Mouse (Mus musculus) cerebellum, adult 11-12 months (tissue): Measurements from ENCODE around the gene Zfp94.

Experiments used
- DNase-seq: peaks from one replicate; pipeline ENCODE4 v3.0.0; 2022

Zfp94 gene

GRCm38 (mm10) chr7:24316567-24317092, at the start of gene Zfp94:
Zfp94 (minus strand) TSS chr7:24316666.
- DNase-seq = peak; percentile 96

DNA sequence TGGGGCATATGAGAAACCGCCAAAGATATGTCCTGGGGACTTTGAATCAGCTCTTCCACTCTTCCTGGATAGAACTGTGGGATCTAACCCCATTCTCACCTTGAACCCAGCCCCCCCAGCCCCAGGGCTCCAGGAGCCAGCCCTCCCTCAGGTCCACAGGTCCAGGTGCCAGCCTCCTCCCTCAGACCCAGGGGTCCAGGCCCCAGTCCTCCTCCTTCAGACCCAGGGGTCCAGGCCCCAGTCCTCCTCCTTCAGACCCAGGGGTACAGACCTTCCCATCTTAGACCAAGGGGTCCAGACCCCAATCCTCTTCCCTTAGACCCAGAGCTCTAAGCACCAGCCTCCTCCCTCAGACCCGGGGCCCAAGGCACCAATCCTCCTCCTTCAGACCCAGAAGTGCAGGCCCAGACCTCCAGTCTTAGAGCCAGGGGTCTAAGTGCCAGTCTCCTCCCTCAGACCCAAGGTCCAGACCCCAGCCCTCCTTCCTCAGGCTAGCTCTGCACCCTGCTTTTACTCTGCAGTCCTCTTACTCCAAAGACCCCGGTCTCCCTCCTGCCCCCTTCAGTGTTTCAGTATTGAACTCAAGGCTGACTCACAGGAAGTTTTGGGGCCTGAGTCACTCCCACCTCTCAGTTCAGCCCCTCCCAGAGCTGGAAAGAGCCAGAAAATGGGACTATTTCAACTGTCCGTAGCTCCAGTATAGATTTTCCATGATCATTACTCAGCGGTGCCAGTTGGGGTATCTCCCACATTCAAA, 49.0 kb upstream of the Zfp94 start:
- DNase-seq = no peak

DNA sequence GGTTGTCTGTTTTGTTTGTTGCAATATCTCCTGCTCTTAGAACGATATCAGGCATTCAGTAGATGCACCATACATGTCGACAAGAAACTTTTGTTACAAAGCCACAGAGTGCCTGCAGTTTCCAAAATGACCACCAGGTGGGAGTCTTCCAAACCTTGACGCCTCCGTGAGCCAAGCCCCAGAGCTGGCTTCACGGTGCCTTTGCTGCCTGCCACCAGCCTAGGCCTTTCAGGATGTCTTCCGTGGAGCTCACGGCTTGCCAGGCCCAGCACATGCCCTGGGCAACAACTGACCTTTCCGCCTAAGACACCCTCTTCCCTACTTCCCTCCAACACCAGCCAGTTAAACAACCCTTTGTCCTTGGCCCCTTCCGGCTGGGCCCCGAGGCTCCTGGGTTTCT, 48.4 kb upstream of the Zfp94 start:
- peak; percentile 74 for DNase-seq

DNA sequence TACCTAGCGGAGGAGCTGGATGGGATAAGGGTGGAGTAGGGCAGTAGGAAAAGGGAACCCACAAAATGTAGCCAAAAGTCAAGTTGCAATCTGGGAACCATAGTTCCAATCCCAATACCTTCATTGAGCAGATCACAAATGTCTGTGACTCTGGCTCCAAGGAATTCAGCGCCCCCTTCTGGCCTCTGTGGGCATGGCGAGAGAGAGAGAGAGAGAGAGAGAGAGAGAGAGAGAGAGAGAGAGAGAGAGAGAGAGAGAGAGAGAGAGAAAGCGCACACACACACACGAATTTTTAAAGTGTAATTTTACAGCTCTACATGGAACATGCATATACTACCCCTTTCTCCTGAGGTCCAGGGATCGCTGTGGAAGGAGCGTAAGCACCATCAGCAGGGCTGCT, 46.8 kb upstream of the Zfp94 start:
- no peak for DNase-seq

DNA sequence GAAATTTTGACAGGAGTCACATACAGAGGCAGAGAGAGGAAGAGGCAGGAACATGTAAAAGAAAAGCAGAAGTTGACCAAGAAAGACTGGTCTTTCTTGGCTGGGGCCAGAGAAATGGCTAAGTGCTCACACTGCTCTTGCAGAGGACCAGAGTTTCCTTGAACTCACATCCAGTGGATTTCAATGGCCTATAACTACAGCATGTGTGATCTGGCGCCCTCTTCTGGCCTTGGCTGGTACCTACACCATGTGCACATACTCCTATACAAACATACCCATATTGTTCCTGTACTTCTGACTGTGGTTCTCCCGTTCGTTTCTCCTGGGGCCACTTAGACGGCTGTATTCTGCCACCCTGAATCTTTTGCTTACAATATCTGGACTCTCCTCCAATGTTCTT, 44.5 kb upstream of the Zfp94 start:
- no peak for DNase-seq

DNA sequence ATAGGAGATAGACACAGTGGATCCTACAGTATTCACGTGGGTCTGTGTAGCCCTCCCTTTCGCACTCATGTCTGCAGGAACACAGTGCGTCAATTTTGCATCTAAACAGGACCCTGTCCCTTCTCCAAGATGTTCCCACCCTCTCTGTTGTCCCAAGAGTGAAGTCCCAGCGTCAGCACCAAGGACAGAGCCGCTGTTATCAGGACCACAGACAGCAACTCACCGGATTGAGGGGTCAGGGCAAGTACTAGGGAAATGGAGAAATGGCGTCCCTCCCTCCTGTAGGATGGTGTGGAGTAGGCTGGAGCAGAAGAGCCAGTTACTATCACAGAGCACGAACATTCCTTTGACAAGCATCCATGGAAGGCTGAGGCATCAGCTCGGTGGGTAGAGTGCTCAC, 42.8 kb upstream of the Zfp94 start:
- DNase-seq = no peak

- DNase-seq = no peak
Observed at GRCm38 (mm10) chr7:24357899-24358298, 41.4 kb upstream of the Zfp94 start.

- DNase-seq = no peak
Observed at GRCm38 (mm10) chr7:24356081-24356480, 39.6 kb upstream of the Zfp94 start.

- DNase-seq = no peak
Observed at GRCm38 (mm10) chr7:24355646-24356045, 39.2 kb upstream of the Zfp94 start.

GRCm38 (mm10) chr7:24348896-24349295, 32.4 kb upstream of the Zfp94 start, which contains the start of gene Lypd5:
Lypd5 (plus strand) TSS chr7:24349196.
- no peak for DNase-seq

DNA sequence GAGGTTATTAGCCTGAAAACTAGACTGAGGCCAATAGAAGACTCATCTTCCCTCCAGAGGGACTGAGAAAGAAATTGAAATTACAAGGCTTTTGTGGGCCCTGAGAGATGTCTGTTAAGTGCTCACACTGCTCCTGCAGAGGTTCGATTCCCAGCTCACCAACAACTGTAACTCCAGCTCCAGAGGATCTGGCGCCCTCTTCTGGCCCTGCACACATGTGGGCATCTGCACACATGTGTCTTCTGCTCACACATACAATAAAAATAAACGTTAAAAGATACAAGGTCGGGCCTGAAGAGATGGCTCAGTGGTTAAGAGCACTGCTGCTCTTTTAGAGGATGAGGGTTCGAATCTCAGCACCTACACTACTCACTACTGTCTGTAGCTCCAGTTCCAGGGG, 30.0 kb upstream of the Zfp94 start:
- no peak for DNase-seq

DNA sequence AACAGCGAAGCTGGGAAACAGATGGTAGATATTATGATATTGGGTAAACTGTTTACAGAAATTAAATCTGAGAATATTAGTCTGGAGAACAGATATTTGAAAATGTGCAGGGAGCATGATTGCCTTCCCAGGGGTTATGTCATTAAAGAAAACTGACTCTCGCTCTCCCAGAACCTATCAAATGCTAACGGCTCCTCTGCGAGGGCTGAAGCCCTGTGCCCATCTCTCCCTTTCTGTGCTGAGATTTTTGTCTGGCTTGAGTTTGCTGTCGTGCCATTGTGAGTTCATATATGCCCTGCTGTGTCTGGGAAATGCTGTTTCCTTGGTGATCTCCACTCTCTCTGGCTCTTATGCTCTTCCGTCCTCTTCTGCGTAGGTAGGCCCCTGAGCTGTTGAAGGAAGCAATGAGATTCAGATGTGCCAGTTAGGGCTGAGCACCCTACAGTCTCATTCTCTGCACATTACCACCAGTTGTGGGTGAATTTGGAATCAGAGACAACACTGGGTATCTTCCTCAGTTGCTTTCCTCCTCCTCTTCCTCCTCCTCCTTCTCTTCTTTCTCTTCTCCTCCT, 27.3 kb upstream of the Zfp94 start:
- no peak for DNase-seq

GRCm38 (mm10) chr7:24338241-24338640, 21.8 kb upstream of the Zfp94 start:
- no peak for DNase-seq

DNA sequence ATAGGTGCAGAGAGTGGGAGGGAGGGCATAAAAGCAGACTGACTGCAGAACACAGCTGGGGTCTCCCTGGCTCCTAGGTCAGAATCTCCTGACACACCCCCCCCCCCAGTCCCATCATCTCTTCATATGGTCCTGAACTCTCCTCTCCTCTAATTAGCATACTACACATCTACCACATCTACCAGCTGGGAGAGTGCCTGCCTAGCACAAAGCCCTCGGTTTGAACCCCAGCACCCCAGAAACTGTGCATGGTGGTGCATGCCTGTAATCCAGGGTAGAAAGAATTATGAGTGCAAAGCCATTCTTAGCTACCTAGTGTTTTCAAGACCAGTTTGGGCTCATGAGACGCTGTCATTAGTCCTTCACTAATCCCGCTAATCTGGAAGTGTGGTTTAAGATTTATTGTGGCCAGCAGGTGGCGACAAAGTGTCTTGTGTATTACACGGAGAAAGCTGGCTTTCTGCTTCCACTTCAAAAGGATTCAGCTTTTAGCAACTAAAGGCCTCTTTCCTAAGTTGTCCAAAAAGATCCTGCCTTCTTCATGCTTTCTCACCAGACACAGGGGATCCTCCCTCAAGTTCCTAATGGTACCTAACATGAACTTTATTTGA, 19.3 kb upstream of the Zfp94 start:
- no peak for DNase-seq

GRCm38 (mm10) chr7:24333304-24333986, 17.0 kb upstream of the Zfp94 start, which contains the start of gene Tescl:
Tescl (minus strand) TSS chr7:24333936.
- DNase-seq = no peak

GRCm38 (mm10) chr7:24327281-24327975, 11.0 kb upstream of the Zfp94 start:
- no peak for DNase-seq

- no peak for DNase-seq
Observed at GRCm38 (mm10) chr7:24326273-24327135, 10.0 kb upstream of the Zfp94 start.

- DNase-seq = no peak
Observed at GRCm38 (mm10) chr7:24325675-24326128, 9.2 kb upstream of the Zfp94 start.

GRCm38 (mm10) chr7:24325197-24325596, 8.7 kb upstream of the Zfp94 start:
- DNase-seq = no peak

- no peak for DNase-seq
Observed at GRCm38 (mm10) chr7:24322593-24322992, 6.1 kb upstream of the Zfp94 start.

- DNase-seq = no peak
Observed at GRCm38 (mm10) chr7:24318942-24319341, 2.5 kb upstream of the Zfp94 start.
